Mouse (Mus musculus) embryonic fibroblast, embryonic 13.5 days (primary cell): ENCODE measurements at regions not wholly inside any gene's neighbourhood (a gene's known extent, or its start where the extent isn't known, plus 50 kb on each side); places are given as distances from the start of the nearest gene placed in this dataset.

Experiments
- CTCF ChIP-seq: IDR thresholded peaks from 2 replicates; pipeline ENCODE4 v1.5.1; 2011; ENCODE audit warnings: mild to moderate bottlenecking, control low read depth, low read length, moderate library complexity, borderline replicate concordance; ENCODE audit not compliant: insufficient read depth
- POLR2A ChIP-seq: IDR thresholded peaks from 2 replicates; pipeline ENCODE4 v1.6.1; 2011; ENCODE audit warnings: low read depth, mild to moderate bottlenecking, control low read depth, low read length, moderate library complexity

DNA sequence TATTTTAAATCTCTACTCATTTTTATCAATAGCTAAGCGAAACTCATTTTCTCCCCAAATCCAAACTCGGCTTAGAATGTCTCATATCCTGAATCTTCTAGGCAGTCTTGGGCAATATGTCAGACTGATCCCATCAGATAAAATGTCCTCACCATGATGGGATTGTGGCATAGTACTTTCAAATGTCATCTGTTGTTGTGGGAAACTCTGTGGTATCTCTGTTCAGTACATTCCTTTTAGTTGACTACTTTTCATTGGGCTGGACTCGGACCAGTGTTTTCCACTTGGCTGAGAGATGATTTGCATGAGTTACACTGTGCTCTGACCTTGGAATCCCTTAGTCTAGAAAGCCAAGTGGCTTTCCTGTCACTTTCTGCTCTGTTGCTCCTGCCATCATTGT, 141.9 kb upstream of the Ghr start:
- no peak for TF ChIP-seq CTCF
- no peak for TF ChIP-seq POLR2A
